27 mouse cellular contexts compared by ENCODE assay signal in the genomic region with DNA sequence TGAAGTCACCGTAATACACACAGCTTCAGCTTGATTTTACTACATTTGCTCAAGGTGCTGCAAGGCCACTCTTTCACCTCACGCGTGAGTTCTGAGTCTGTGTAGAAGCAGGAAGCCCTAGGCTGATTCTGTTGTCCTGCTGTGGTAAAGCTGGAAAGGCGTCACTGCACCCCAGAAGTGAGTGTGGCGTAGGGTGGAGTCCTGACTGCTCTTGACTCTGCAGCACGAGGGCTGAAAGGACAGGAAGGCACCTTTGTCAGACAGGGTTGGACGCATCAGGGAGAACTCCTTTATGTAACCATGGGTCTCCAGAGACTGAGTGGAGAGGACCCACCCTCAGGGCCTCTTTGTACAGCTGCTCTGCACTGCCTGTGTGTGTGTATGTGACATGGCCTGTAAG. TPM values are rescaled to one million over a fixed set of nuclear protein-coding genes. Genes with fewer than 3 reads are reported as not detected.
DNase-seq lines count a peak whose midpoint lies in the region; ATAC-seq and TF ChIP-seq lines count a peak whose summit lies in the region.
"Had no signal": no experiment of that assay in that cellular context is flagged by ENCODE, and none has a peak within 500 bp of the region (broad histone marks: within the 10 kb centered on the region; RNA-seq: fewer than 3 reads in every experiment).

No protein-coding gene starts in this region.

- no peak overlapping the region for H3K9ac ChIP-seq in embryonic facial prominence, embryonic 12.5 days
- H3K9ac ChIP-seq: embryonic facial prominence, embryonic 13.5 days; embryonic facial prominence, embryonic 15.5 days; forebrain, embryonic 13.5 days; forebrain, embryonic 15.5 days; forebrain, postnatal 0 days had no signal

- DNase-seq in embryonic facial prominence, embryonic 10.5 days (ENCODE audit: low spot score), result no peak
- no peak for DNase-seq in spleen, adult 2 months (ENCODE audit: low read depth in 1 of 2, low spot score in 2 of 2)
- DNase-seq in spleen, postnatal 4 days (ENCODE audit: low spot score in 2 of 2), result no peak
- peak; percentile 54 for DNase-seq in naive thymus-derived CD4-positive, alpha-beta T cell, adult 2 months (ENCODE audit: low read depth)
- no peak for DNase-seq in forebrain, embryonic 10.5 days (ENCODE audit: extremely low spot score, low spot score)
- DNase-seq in heart, postnatal 10 days, result no peak
- DNase-seq: adrenal gland, adult 2 months; adrenal gland, postnatal 10 days; adrenal gland, postnatal 25 days; B cell, adult 2 months; cerebellum, adult 11-12 months; cerebellum, adult 2 months; cerebellum, adult 9-10 months; cerebellum, postnatal 10 days; cerebellum, postnatal 25 days; forebrain, postnatal 0 days had no signal

- H3K9me3 ChIP-seq in embryonic facial prominence, embryonic 12.5 days, result no peaks in the 10 kb centered on the region
- no peaks in the 10 kb centered on the region for H3K9me3 ChIP-seq in embryonic facial prominence, embryonic 10.5 days
- H3K9me3 ChIP-seq in forebrain, embryonic 10.5 days, result no peaks in the 10 kb centered on the region
- H3K9me3 ChIP-seq: embryonic facial prominence, embryonic 13.5 days; embryonic facial prominence, embryonic 15.5 days; forebrain, embryonic 13.5 days; forebrain, embryonic 15.5 days; G1E had no signal

- 92% methylated on average over 7 of the region's 7 CpGs for WGBS in embryonic facial prominence, embryonic 12.5 days
- WGBS in embryonic facial prominence, embryonic 10.5 days, result 92% methylated on average over 7 of the region's 7 CpGs
- WGBS in spleen, adult 2 months, result 64% methylated on average over 7 of the region's 7 CpGs
- WGBS in forebrain, embryonic 10.5 days, result 95% methylated on average over 7 of the region's 7 CpGs

- intact Hi-C loops in heart, postnatal 10 days (cut with DNase I), result no loop called here

- no peak for TF ChIP-seq POLR2A in spleen, adult 2 months (IDR thresholded peaks at IDR 0.05; ENCODE audit: low read depth, low read length)

- peaks cover 65% of the 10 kb centered on the region for H3K36me3 ChIP-seq in embryonic facial prominence, embryonic 12.5 days
- H3K36me3 ChIP-seq in embryonic facial prominence, embryonic 10.5 days (replicated peaks), result peaks cover 89% of the 10 kb centered on the region
- peaks cover 8% of the 10 kb centered on the region for H3K36me3 ChIP-seq in spleen, adult 2 months (ENCODE audit: control insufficient read depth, insufficient read depth, low read length)
- peaks cover 90% of the 10 kb centered on the region for H3K36me3 ChIP-seq in forebrain, embryonic 10.5 days (replicated peaks)

- H3K27ac ChIP-seq in embryonic facial prominence, embryonic 12.5 days, result no peak overlapping the region
- no peak overlapping the region for H3K27ac ChIP-seq in embryonic facial prominence, embryonic 10.5 days (replicated peaks)
- H3K27ac ChIP-seq in spleen, adult 2 months (ENCODE audit: insufficient read depth, low read length), result 0 out of 2 replicates have a peak overlapping the region, but pooled peaks have one; percentile 22
- no peak overlapping the region for H3K27ac ChIP-seq in forebrain, embryonic 10.5 days
- H3K27ac ChIP-seq: embryonic facial prominence, embryonic 13.5 days; embryonic facial prominence, embryonic 15.5 days; forebrain, embryonic 13.5 days; forebrain, embryonic 15.5 days had no signal

- no peak for TF ChIP-seq CTCF in spleen, adult 2 months (IDR thresholded peaks at IDR 0.05; ENCODE audit: extremely low read depth, insufficient read depth, insufficient read length, insufficient replicate concordance)

- no peaks in the 10 kb centered on the region for H3K4me1 ChIP-seq in embryonic facial prominence, embryonic 12.5 days
- no peaks in the 10 kb centered on the region for H3K4me1 ChIP-seq in embryonic facial prominence, embryonic 10.5 days
- H3K4me1 ChIP-seq in spleen, adult 2 months (ENCODE audit: control insufficient read depth, insufficient read depth, insufficient read length), result no peaks in the 10 kb centered on the region
- no peaks in the 10 kb centered on the region for H3K4me1 ChIP-seq in forebrain, embryonic 10.5 days
- H3K4me1 ChIP-seq: embryonic facial prominence, embryonic 13.5 days; embryonic facial prominence, embryonic 15.5 days; forebrain, embryonic 13.5 days; forebrain, embryonic 15.5 days had no signal

- H3K4me3 ChIP-seq in embryonic facial prominence, embryonic 12.5 days, result no peak overlapping the region
- H3K4me3 ChIP-seq in embryonic facial prominence, embryonic 10.5 days, result no peak overlapping the region
- no peak overlapping the region for H3K4me3 ChIP-seq in spleen, adult 2 months (ENCODE audit: extremely low read depth, insufficient read depth, insufficient read length)
- no peak overlapping the region for H3K4me3 ChIP-seq in forebrain, embryonic 10.5 days
- H3K4me3 ChIP-seq: embryonic facial prominence, embryonic 13.5 days; embryonic facial prominence, embryonic 15.5 days; erythroblast, embryonic 14.5 days; forebrain, embryonic 13.5 days; forebrain, embryonic 15.5 days had no signal

- no peaks in the 10 kb centered on the region for H3K27me3 ChIP-seq in embryonic facial prominence, embryonic 12.5 days
- no peaks in the 10 kb centered on the region for H3K27me3 ChIP-seq in embryonic facial prominence, embryonic 10.5 days (replicated peaks; ENCODE audit: low read depth, poor library complexity, severe bottlenecking)
- H3K27me3 ChIP-seq in spleen, adult 2 months (ENCODE audit: control insufficient read depth, insufficient read depth, low read length), result no peaks in the 10 kb centered on the region
- no peaks in the 10 kb centered on the region for H3K27me3 ChIP-seq in forebrain, embryonic 10.5 days (ENCODE audit: poor library complexity, severe bottlenecking)
- H3K27me3 ChIP-seq: CH12.LX; embryonic facial prominence, embryonic 13.5 days; embryonic facial prominence, embryonic 15.5 days; forebrain, embryonic 13.5 days; forebrain, embryonic 15.5 days; Patski had no signal

- ATAC-seq in embryonic facial prominence, embryonic 12.5 days (ENCODE audit: insufficient number of reproducible peaks, insufficient read depth, low FRiP score, low TSS enrichment), result 0 out of 2 replicates have a peak, but pooled peaks have one; percentile 30
- ATAC-seq in megakaryocyte, adult 5-6 weeks (ENCODE audit: poor library complexity, severe bottlenecking), result 0 out of 2 replicates have a peak, but pooled peaks have one; percentile 21
- ATAC-seq: CD4-positive, CD25-positive, alpha-beta regulatory T cell, adult 4 months; forebrain, embryonic 13.5 days; forebrain, embryonic 15.5 days; forebrain, postnatal 0 days; Patski had no signal

- H3K4me2 ChIP-seq in embryonic facial prominence, embryonic 12.5 days (replicated peaks), result no peak overlapping the region
- H3K4me2 ChIP-seq: embryonic facial prominence, embryonic 13.5 days; embryonic facial prominence, embryonic 15.5 days; forebrain, embryonic 13.5 days; forebrain, embryonic 15.5 days had no signal

RNA-seq across cellular contexts. Expression of gene Chmp6, which starts 36.1 kb away (rescaled TPM):
- polyA plus RNA-seq in embryonic facial prominence, embryonic 12.5 days (2016; fragmentation: Nextera tagmentation; extraction: Ambion mirVana), result 109 and 110 TPM in 2 replicates
- polyA plus RNA-seq in embryonic facial prominence, embryonic 10.5 days (2016; fragmentation: Nextera tagmentation; extraction: Ambion mirVana), result 117 and 120 TPM in 2 replicates
- 31.2 and 36.6 TPM in 2 replicates for polyA plus RNA-seq in spleen, adult 2 months (2012; rRNA removed)
- total RNA-seq in megakaryocyte, adult 5-6 weeks (2015), result 20.7 and 21.7 TPM in 2 replicates
- 54.8 and 79.3 TPM in 2 replicates for total RNA-seq in megakaryocyte, adult 5-6 weeks (2017)
- polyA plus RNA-seq in forebrain, embryonic 10.5 days (2016; fragmentation: Nextera tagmentation; extraction: Ambion mirVana), result 114 and 124 TPM in 2 replicates
- 10 to 100 TPM; 36.2 to 36.3 TPM for total RNA-seq in heart, postnatal 10 days (2021)
